Comparison of ENCODE assay signal across 8 mouse cellular contexts in the genomic region with DNA sequence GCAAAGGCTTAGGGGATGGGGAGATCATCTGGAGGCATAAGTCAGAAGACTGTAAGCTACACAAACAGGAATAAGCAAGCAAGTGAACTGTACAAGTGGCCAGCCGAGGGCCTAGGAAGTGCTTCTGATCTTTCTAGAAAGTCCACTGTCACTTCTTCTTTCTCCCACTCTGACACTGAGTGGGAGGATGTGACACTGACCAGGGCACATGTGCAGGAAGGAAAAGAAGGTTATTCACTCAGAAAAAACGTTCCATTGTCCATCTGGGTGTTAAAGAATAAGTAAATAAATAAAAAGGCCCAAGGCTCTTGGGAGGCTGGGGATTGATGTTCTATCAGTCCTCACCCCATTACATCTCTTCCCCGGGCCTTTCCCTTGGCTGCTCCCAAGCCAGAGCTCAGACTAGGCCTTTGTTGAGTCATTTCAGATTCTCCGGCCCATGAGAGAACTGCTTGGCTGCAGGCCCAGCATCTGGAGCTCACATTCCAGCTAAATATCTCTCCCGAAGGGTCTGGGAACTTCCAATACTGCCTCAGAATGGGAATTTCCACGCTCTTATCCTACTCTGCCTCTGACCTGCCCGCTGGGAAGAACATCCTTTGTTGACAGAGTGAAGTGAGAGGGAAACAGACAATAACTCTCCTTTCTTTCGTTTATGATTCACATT. TPM values are rescaled to one million over a fixed set of nuclear protein-coding genes. Genes with fewer than 3 reads are reported as not detected.
A peak's percentile ranks its signal among the peaks of the same experiment; 100 is the strongest.
DNase-seq lines count a peak whose midpoint lies in the region; ATAC-seq and TF ChIP-seq lines count a peak whose summit lies in the region.

No protein-coding gene starts in this region.

- H3K27me3 ChIP-seq in midbrain, embryonic 14.5 days (ENCODE audit: control insufficient read depth, insufficient read depth, low read length) = no peaks in the 10 kb centered on the region
- H3K27me3 ChIP-seq in midbrain, embryonic 15.5 days (replicated peaks) = no peaks in the 10 kb centered on the region
- H3K27me3 ChIP-seq in hindbrain, embryonic 12.5 days = no peaks in the 10 kb centered on the region
- no peaks in the 10 kb centered on the region for H3K27me3 ChIP-seq in limb, embryonic 15.5 days
- no peaks in the 10 kb centered on the region for H3K27me3 ChIP-seq in thymus, adult 2 months (ENCODE audit: control insufficient read depth, insufficient read depth, low read length)

- H3K4me2 ChIP-seq in midbrain, embryonic 14.5 days (ENCODE audit: low read length) = no peak overlapping the region
- no peak overlapping the region for H3K4me2 ChIP-seq in midbrain, embryonic 15.5 days
- no peak overlapping the region for H3K4me2 ChIP-seq in hindbrain, embryonic 12.5 days (replicated peaks)
- H3K4me2 ChIP-seq in limb, embryonic 15.5 days = no peak overlapping the region

- WGBS in midbrain, embryonic 14.5 days = 46% methylated on average over 8 of the region's 8 CpGs
- WGBS in midbrain, embryonic 15.5 days = 40% methylated on average over 8 of the region's 8 CpGs
- WGBS in hindbrain, embryonic 12.5 days = 31% methylated on average over 8 of the region's 8 CpGs
- 30% methylated on average over 8 of the region's 8 CpGs for WGBS in limb, embryonic 15.5 days
- 71% methylated on average over 8 of the region's 8 CpGs for WGBS in thymus, adult 2 months

- no peak for TF ChIP-seq POLR2A in thymus, adult 2 months (IDR thresholded peaks at IDR 0.05; ENCODE audit: control insufficient read depth, extremely low read depth, insufficient read depth, low read length, poor library complexity)

- H3K4me3 ChIP-seq in midbrain, embryonic 14.5 days (replicated peaks; ENCODE audit: low read depth, low read length) = no peak overlapping the region
- no peak overlapping the region for H3K4me3 ChIP-seq in midbrain, embryonic 15.5 days
- no peak overlapping the region for H3K4me3 ChIP-seq in hindbrain, embryonic 12.5 days
- H3K4me3 ChIP-seq in limb, embryonic 15.5 days = no peak overlapping the region
- no peak overlapping the region for H3K4me3 ChIP-seq in thymus, adult 2 months (ENCODE audit: control insufficient read depth, insufficient read depth, low read length)

- no peaks in the 10 kb centered on the region for H3K36me3 ChIP-seq in midbrain, embryonic 14.5 days (ENCODE audit: control insufficient read depth, insufficient read depth, low read length)
- H3K36me3 ChIP-seq in midbrain, embryonic 15.5 days (replicated peaks) = no peaks in the 10 kb centered on the region
- no peaks in the 10 kb centered on the region for H3K36me3 ChIP-seq in hindbrain, embryonic 12.5 days
- no peaks in the 10 kb centered on the region for H3K36me3 ChIP-seq in limb, embryonic 15.5 days
- no peaks in the 10 kb centered on the region for H3K36me3 ChIP-seq in thymus, adult 2 months (ENCODE audit: control insufficient read depth, insufficient read depth, low read length)

- H3K27ac ChIP-seq in midbrain, embryonic 14.5 days (replicated peaks; ENCODE audit: low read depth, low read length) = peak overlapping the region; percentile 20
- H3K27ac ChIP-seq in midbrain, embryonic 15.5 days = no peak overlapping the region
- H3K27ac ChIP-seq in hindbrain, embryonic 12.5 days = peak overlapping the region; percentile 48
- H3K27ac ChIP-seq in limb, embryonic 15.5 days = peak overlapping the region; percentile 77
- no peak overlapping the region; the same call in 1 of the 2 replicates for H3K27ac ChIP-seq in thymus, adult 2 months (ENCODE audit: control insufficient read depth, insufficient read depth, low read length)

- H3K9ac ChIP-seq in midbrain, embryonic 14.5 days (replicated peaks; ENCODE audit: low read length) = no peak overlapping the region
- H3K9ac ChIP-seq in midbrain, embryonic 15.5 days = no peak overlapping the region
- no peak overlapping the region for H3K9ac ChIP-seq in hindbrain, embryonic 12.5 days
- H3K9ac ChIP-seq in limb, embryonic 15.5 days = no peak overlapping the region

- peak; percentile 57 for DNase-seq in midbrain, embryonic 14.5 days
- DNase-seq in fibroblast of lung, adult 2 months (ENCODE audit: low read depth) = peak; percentile 92
- peak; percentile 89 for DNase-seq in skeletal muscle tissue, adult 2 months (ENCODE audit: low read depth, low spot score)
- DNase-seq in spleen, postnatal 36 days (ENCODE audit: low spot score in 2 of 2) = no peak
- DNase-seq in thymus, adult 2 months = no peak

- H3K4me1 ChIP-seq in midbrain, embryonic 14.5 days (ENCODE audit: control insufficient read depth, insufficient read depth, low read length) = no peaks in the 10 kb centered on the region
- no peaks in the 10 kb centered on the region for H3K4me1 ChIP-seq in midbrain, embryonic 15.5 days
- H3K4me1 ChIP-seq in hindbrain, embryonic 12.5 days = peaks cover 6% of the 10 kb centered on the region; the same call in 1 of the 2 replicates
- peaks cover 31% of the 10 kb centered on the region for H3K4me1 ChIP-seq in limb, embryonic 15.5 days
- H3K4me1 ChIP-seq in thymus, adult 2 months (replicated peaks; ENCODE audit: control insufficient read depth, insufficient read depth, low read length) = no peaks in the 10 kb centered on the region

- H3K9me3 ChIP-seq in midbrain, embryonic 14.5 days (ENCODE audit: control insufficient read depth, low read length) = no peaks in the 10 kb centered on the region
- no peaks in the 10 kb centered on the region for H3K9me3 ChIP-seq in midbrain, embryonic 15.5 days
- H3K9me3 ChIP-seq in hindbrain, embryonic 12.5 days (replicated peaks) = no peaks in the 10 kb centered on the region
- no peaks in the 10 kb centered on the region for H3K9me3 ChIP-seq in limb, embryonic 15.5 days

- TF ChIP-seq CTCF in thymus, adult 2 months (IDR thresholded peaks at IDR 0.05; ENCODE audit: borderline replicate concordance, control insufficient read depth, extremely low read depth, insufficient read depth, low read length, poor library complexity) = no peak

- ATAC-seq in midbrain, embryonic 14.5 days (ENCODE audit: low FRiP score, low TSS enrichment) = no peak
- ATAC-seq in midbrain, embryonic 15.5 days (replicated peaks) = no peak
- ATAC-seq in hindbrain, embryonic 12.5 days (ENCODE audit: low FRiP score) = no peak
- ATAC-seq in limb, embryonic 15.5 days (ENCODE audit: insufficient number of reproducible peaks, low FRiP score, low TSS enrichment, low read depth) = peak; percentile 60; the same call in 1 of the 2 replicates

RNA-seq across cellular contexts. Expression of a gene that starts 2.6 kb away (rescaled TPM):
- 3.6 TPM in 1 of 2 replicates, not detected in the other for polyA plus RNA-seq in midbrain, embryonic 14.5 days (2014; fragmentation: Nextera tagmentation; extraction: Ambion mirVana)
- polyA plus RNA-seq in midbrain, embryonic 15.5 days (2015; fragmentation: Nextera tagmentation; extraction: Ambion mirVana) = 1.2 and 1.3 TPM in 2 replicates
- polyA plus RNA-seq in hindbrain, embryonic 12.5 days (2016; fragmentation: Nextera tagmentation; extraction: Ambion mirVana) = 2.0 and 2.4 TPM in 2 replicates
- 6.5 and 8.0 TPM in 2 replicates for polyA plus RNA-seq in limb, embryonic 15.5 days (2015; fragmentation: Nextera tagmentation; extraction: Ambion mirVana)
- polyA plus RNA-seq in thymus, adult 2 months (2012; rRNA removed) = 3.7 and 4.3 TPM in 2 replicates

RNA-seq across cellular contexts. Expression of a gene that starts 5.6 kb away (rescaled TPM):
- not detected in 2 replicates for polyA plus RNA-seq in midbrain, embryonic 14.5 days (2014; fragmentation: Nextera tagmentation; extraction: Ambion mirVana)
- not detected in 2 replicates for polyA plus RNA-seq in midbrain, embryonic 15.5 days (2015; fragmentation: Nextera tagmentation; extraction: Ambion mirVana)
- not detected in 2 replicates for polyA plus RNA-seq in hindbrain, embryonic 12.5 days (2016; fragmentation: Nextera tagmentation; extraction: Ambion mirVana)
- not detected in 2 replicates for polyA plus RNA-seq in limb, embryonic 15.5 days (2015; fragmentation: Nextera tagmentation; extraction: Ambion mirVana)
- polyA plus RNA-seq in thymus, adult 2 months (2012; rRNA removed) = not detected in 2 replicates

RNA-seq across cellular contexts. Expression of a gene that starts 12.7 kb away (rescaled TPM):
- polyA plus RNA-seq in midbrain, embryonic 14.5 days (2014; fragmentation: Nextera tagmentation; extraction: Ambion mirVana) = 1.9 TPM in 1 of 2 replicates, not detected in the other
- polyA plus RNA-seq in midbrain, embryonic 15.5 days (2015; fragmentation: Nextera tagmentation; extraction: Ambion mirVana) = 0.28 and 0.74 TPM in 2 replicates
- polyA plus RNA-seq in hindbrain, embryonic 12.5 days (2016; fragmentation: Nextera tagmentation; extraction: Ambion mirVana) = 1.6 and 2.4 TPM in 2 replicates
- 5.4 TPM in 2 replicates for polyA plus RNA-seq in limb, embryonic 15.5 days (2015; fragmentation: Nextera tagmentation; extraction: Ambion mirVana)
- 0.59 and 0.81 TPM in 2 replicates for polyA plus RNA-seq in thymus, adult 2 months (2012; rRNA removed)

RNA-seq across cellular contexts. Expression of a gene that starts 24.8 kb away (rescaled TPM):
- polyA plus RNA-seq in midbrain, embryonic 14.5 days (2014; fragmentation: Nextera tagmentation; extraction: Ambion mirVana) = 0.20 TPM in 1 of 2 replicates, not detected in the other
- not detected in 2 replicates for polyA plus RNA-seq in midbrain, embryonic 15.5 days (2015; fragmentation: Nextera tagmentation; extraction: Ambion mirVana)
- polyA plus RNA-seq in hindbrain, embryonic 12.5 days (2016; fragmentation: Nextera tagmentation; extraction: Ambion mirVana) = 0.19 and 0.86 TPM in 2 replicates
- 6.0 and 8.4 TPM in 2 replicates for polyA plus RNA-seq in limb, embryonic 15.5 days (2015; fragmentation: Nextera tagmentation; extraction: Ambion mirVana)
- 19.3 and 30.1 TPM in 2 replicates for polyA plus RNA-seq in thymus, adult 2 months (2012; rRNA removed)

Comparison
In these comparisons a context has a peak if more than half of its experiments do, and no peak if none do; other contexts are left out.
1. H3K27ac ChIP-seq: peak in midbrain, embryonic 14.5 days (single experiment), hindbrain, embryonic 12.5 days (single experiment) and limb, embryonic 15.5 days (single experiment); none in midbrain, embryonic 15.5 days (single experiment) and thymus, adult 2 months (single experiment).
2. DNase-seq: peak in midbrain, embryonic 14.5 days (single experiment), fibroblast of lung, adult 2 months (single experiment) and skeletal muscle tissue, adult 2 months (single experiment); none in spleen, postnatal 36 days (0 of 2) and thymus, adult 2 months (single experiment).